Mouse (Mus musculus): ENCODE results near the gene Trim28. TPM values are rescaled to one million over a fixed set of nuclear protein-coding genes. Genes with fewer than 3 reads are reported as not detected.

Gene Trim28
- polyA plus RNA-seq, 1 experiment from 2014 or later: 122 TPM

DNA sequence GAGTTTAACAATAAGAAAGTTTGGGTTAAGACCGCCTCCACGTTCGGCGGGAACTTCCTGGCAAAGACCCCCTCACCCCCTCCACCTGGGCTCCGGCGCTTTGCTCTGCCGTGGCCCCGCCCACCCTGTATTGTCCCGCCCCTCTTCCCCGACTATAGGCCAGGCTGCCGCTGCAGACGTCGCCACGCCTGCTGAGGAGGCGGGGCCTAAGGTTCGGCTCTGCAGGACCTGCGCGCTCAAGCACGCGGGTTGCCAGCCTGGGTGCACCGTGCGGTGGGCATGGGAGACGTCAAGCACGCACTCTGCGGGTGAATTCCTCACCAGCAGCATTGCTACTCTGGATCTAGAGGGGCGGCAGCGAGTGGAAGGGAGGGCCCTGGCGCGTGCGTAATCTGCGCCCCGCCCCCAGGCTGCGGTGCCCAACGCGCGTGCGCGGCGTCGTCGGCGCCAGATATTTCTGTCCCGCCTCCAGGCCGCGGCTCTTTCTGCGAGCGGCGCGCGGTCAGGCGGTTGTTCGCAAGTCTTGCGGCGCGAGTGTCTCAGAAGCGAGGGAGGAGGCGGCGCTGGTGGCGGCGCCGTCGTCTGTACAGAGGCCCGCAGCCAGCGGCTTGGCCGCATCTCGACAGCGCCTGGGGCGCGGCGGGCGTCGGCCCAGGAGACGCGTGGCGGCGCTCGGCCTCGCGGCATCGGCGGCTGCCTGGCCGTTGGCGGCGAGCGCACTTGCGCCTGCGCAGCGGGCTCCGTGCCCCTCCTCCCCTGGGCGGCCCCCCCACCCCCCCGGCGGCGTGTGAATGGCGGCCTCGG is 25.2 kb downstream of the Trim28 start:
- H3K9ac ChIP-seq (ENCODE audit: low read length): peak overlapping the region; percentile 97
- peaks cover 22% of the 10 kb centered on the region for H3K4me1 ChIP-seq (ENCODE audit: control insufficient read depth, insufficient read depth, low read length)
- under 1% methylated on average over 81 of the region's 95 CpGs for WGBS
- H3K4me2 ChIP-seq (ENCODE audit: low read depth, low read length): peak overlapping the region; percentile 73
- H3K27ac ChIP-seq (ENCODE audit: low read length): peak overlapping the region; percentile 100
- ATAC-seq (ENCODE audit: insufficient read depth, low FRiP score): peak; percentile 88
- H3K9me3 ChIP-seq (replicated peaks; ENCODE audit: control insufficient read depth, low read length): no peaks in the 10 kb centered on the region
- H3K36me3 ChIP-seq (ENCODE audit: control insufficient read depth, insufficient read depth, low read length): peaks cover 24% of the 10 kb centered on the region
- no peaks in the 10 kb centered on the region for H3K27me3 ChIP-seq (ENCODE audit: control insufficient read depth, insufficient read depth, low read length)
- H3K4me3 ChIP-seq (replicated peaks; ENCODE audit: low read length): peak overlapping the region; percentile 85

DNA sequence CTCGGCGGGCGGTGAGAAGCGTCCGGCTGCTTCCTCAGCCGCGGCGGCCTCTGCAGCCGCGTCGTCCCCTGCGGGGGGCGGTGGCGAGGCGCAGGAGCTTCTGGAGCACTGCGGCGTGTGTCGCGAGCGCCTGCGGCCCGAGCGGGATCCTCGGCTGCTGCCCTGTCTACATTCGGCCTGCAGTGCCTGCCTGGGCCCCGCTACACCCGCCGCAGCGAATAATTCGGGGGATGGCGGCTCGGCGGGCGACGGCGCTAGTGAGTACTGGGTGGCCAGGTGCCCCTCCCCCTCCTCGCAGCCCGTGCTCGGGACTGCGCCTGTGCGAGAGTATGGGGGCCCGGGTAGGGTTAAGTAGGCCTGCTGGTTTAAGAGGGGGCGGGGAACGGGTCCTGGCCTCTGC is 25.9 kb downstream of the Trim28 start:
- H3K9ac ChIP-seq (ENCODE audit: low read length): peak overlapping the region; percentile 97
- H3K4me2 ChIP-seq (ENCODE audit: low read depth, low read length): peak overlapping the region; percentile 73
- peak overlapping the region; percentile 100 for H3K27ac ChIP-seq (ENCODE audit: low read length)
- H3K4me3 ChIP-seq (replicated peaks; ENCODE audit: low read length): peak overlapping the region; percentile 85
- H3K9me3 ChIP-seq (replicated peaks; ENCODE audit: control insufficient read depth, low read length): no peaks in the 10 kb centered on the region
- H3K36me3 ChIP-seq (ENCODE audit: control insufficient read depth, insufficient read depth, low read length): peaks cover 30% of the 10 kb centered on the region
- H3K27me3 ChIP-seq (ENCODE audit: control insufficient read depth, insufficient read depth, low read length): no peaks in the 10 kb centered on the region
- peaks cover 22% of the 10 kb centered on the region for H3K4me1 ChIP-seq (ENCODE audit: control insufficient read depth, insufficient read depth, low read length)
- peak; percentile 54 for ATAC-seq (ENCODE audit: insufficient read depth, low FRiP score)
- whole genome bisulfite sequencing: under 1% methylated on average over 44 of the region's 44 CpGs

DNA sequence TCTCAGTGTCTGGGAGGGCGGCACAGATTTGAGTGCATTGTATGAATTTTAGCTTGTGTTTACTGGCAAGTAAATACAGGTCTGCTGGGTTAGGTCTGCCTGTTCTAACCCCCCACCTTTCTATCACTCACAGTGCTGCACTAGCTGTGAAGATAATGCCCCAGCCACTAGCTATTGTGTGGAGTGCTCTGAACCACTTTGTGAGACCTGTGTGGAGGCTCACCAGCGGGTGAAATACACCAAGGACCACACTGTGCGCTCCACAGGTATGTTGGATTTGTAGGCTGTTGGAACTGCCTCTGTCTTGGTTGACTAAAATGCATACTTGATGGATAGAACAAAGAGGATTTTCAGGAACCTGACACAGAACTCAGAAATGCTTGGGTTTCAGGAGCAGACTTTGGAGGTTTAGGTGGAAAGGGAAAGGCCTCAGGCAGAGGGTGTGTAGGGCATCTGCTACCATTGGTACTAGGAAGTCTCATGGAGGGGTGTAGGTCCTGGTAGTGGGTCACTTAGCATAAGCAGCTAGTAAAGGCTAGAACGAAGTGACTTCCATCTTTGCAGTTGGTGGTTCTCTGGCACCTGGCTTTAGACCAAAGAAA is 26.7 kb downstream of the Trim28 start:
- no peaks in the 10 kb centered on the region for H3K9me3 ChIP-seq (replicated peaks; ENCODE audit: control insufficient read depth, low read length)
- ATAC-seq (ENCODE audit: insufficient read depth, low FRiP score): no peak
- peaks cover 22% of the 10 kb centered on the region for H3K4me1 ChIP-seq (ENCODE audit: control insufficient read depth, insufficient read depth, low read length)
- peak overlapping the region; percentile 97 for H3K9ac ChIP-seq (ENCODE audit: low read length)
- peak overlapping the region; percentile 73 for H3K4me2 ChIP-seq (ENCODE audit: low read depth, low read length)
- WGBS: 22% methylated on average over 4 of the region's 4 CpGs
- H3K4me3 ChIP-seq (replicated peaks; ENCODE audit: low read length): peak overlapping the region; percentile 85
- no peaks in the 10 kb centered on the region for H3K27me3 ChIP-seq (ENCODE audit: control insufficient read depth, insufficient read depth, low read length)
- peak overlapping the region; percentile 6; the same call in 1 of the 2 replicates for H3K27ac ChIP-seq (ENCODE audit: low read length)
- H3K36me3 ChIP-seq (ENCODE audit: control insufficient read depth, insufficient read depth, low read length): peaks cover 38% of the 10 kb centered on the region

DNA sequence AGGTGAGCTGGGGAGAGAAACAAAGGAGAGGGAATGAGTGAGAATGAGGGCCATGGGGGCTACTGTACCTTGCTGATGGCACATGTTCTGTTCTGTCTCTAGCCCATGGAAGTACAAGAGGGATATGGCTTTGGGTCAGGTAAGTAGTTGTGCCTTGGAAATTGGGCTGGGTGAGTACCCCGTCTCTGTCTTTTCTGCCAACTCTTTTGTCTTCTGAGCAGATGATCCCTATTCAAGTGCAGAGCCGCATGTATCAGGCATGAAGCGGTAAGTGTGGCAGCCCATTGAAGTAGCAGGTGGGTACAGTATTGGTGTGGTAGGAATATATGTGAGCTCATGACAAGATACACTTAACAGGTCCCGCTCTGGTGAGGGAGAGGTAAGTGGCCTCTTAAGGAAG is 30.1 kb downstream of the Trim28 start:
- peaks cover 26% of the 10 kb centered on the region for H3K4me1 ChIP-seq (ENCODE audit: control insufficient read depth, insufficient read depth, low read length)
- no peak overlapping the region for H3K27ac ChIP-seq (ENCODE audit: low read length)
- no peak overlapping the region for H3K4me3 ChIP-seq (replicated peaks; ENCODE audit: low read length)
- no peaks in the 10 kb centered on the region for H3K27me3 ChIP-seq (ENCODE audit: control insufficient read depth, insufficient read depth, low read length)
- H3K4me2 ChIP-seq (ENCODE audit: low read depth, low read length): no peak overlapping the region
- H3K9ac ChIP-seq (ENCODE audit: low read length): 0 out of 2 replicates have a peak overlapping the region, but pooled peaks have one; percentile 26
- ATAC-seq (ENCODE audit: insufficient read depth, low FRiP score): no peak
- H3K9me3 ChIP-seq (replicated peaks; ENCODE audit: control insufficient read depth, low read length): no peaks in the 10 kb centered on the region
- 96% methylated on average over 4 of the region's 4 CpGs for whole genome bisulfite sequencing
- H3K36me3 ChIP-seq (ENCODE audit: control insufficient read depth, insufficient read depth, low read length): peaks cover 47% of the 10 kb centered on the region

DNA sequence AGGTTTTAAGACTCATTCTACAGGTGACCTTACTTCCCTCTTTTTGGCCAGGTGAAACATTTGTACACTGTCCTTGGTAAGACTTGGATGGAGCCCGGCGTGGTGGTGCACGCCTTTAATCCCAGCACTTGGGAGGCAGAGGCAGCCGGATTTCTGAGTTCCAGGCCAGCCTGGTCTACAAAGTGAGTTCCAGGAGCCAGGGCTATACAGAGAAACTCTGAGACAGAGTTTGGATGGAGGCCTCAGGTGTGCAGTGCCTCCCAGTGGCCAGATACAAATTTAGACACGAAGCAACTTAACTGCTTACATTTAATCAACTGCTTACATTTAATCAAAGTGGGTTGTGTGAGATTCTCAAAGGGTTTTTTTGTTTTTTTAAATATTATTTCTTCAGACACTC is 32.2 kb downstream of the Trim28 start:
- 67% methylated on average over 5 of the region's 5 CpGs for WGBS
- Histone ChIP-seq H3K27ac (ENCODE audit: low read length) (no peak overlapping the region), H3K27me3 (ENCODE audit: control insufficient read depth, insufficient read depth, low read length) (no peaks in the 10 kb centered on the region), H3K9me3 (replicated peaks; ENCODE audit: control insufficient read depth, low read length) (no peaks in the 10 kb centered on the region), H3K9ac (ENCODE audit: low read length) (no peak overlapping the region), H3K4me2 (ENCODE audit: low read depth, low read length) (no peak overlapping the region), H3K4me1 (ENCODE audit: control insufficient read depth, insufficient read depth, low read length) (peaks cover 28% of the 10 kb centered on the region), H3K36me3 (ENCODE audit: control insufficient read depth, insufficient read depth, low read length) (peaks cover 49% of the 10 kb centered on the region), H3K4me3 (replicated peaks; ENCODE audit: low read length) (no peak overlapping the region)
- ATAC-seq (ENCODE audit: insufficient read depth, low FRiP score): no peak

DNA sequence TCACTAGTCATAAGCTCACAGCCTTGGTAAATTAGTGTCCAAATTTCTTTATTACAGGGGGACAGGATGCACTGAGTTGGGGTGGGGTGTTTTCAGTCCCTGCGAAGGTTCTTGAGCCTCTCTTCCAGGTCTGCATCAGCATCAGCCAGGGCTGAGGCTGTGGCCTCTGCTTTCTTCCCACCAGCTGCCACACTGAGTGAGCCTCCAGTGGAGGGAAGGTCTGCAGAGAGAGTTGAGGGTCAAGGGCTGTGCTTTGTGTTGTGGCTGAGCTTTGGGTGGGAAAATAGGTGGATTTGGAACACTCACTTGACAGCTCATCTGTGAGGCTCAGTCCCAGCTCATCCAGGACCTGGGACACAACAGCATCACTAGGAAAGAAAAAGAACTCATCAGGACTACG is 33.1 kb downstream of the Trim28 start:
- Histone ChIP-seq H3K36me3 (ENCODE audit: control insufficient read depth, insufficient read depth, low read length) (peaks cover 48% of the 10 kb centered on the region), H3K9me3 (replicated peaks; ENCODE audit: control insufficient read depth, low read length) (no peaks in the 10 kb centered on the region), H3K27me3 (ENCODE audit: control insufficient read depth, insufficient read depth, low read length) (no peaks in the 10 kb centered on the region), H3K9ac (ENCODE audit: low read length) (no peak overlapping the region), H3K27ac (ENCODE audit: low read length) (no peak overlapping the region), H3K4me3 (replicated peaks; ENCODE audit: low read length) (no peak overlapping the region), H3K4me1 (ENCODE audit: control insufficient read depth, insufficient read depth, low read length) (peaks cover 30% of the 10 kb centered on the region), H3K4me2 (ENCODE audit: low read depth, low read length) (no peak overlapping the region)
- 66% methylated on average over 2 of the region's 2 CpGs for WGBS
- ATAC-seq (ENCODE audit: insufficient read depth, low FRiP score): no peak

DNA sequence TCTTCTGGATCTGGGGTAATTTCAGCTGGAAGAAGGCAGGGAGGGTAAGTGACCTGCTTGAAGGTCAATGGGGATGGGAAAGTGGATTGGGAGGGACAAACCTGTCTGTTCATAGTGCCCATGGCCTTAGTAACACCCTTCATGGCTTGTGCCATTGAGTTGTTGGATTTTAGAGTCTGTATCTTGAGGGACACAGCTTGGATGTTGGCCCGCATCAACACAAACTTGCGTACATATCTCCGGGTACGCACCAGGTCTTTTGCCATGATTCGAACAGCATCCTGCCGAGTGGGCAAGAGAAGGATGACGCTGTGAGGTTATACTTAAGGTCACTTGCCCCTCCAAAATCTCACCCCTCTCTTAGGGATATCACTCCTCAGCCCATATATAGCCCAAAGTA is 33.6 kb downstream of the Trim28 start:
- no peak overlapping the region for H3K4me2 ChIP-seq (ENCODE audit: low read depth, low read length)
- no peak overlapping the region for H3K4me3 ChIP-seq (replicated peaks; ENCODE audit: low read length)
- H3K4me1 ChIP-seq (ENCODE audit: control insufficient read depth, insufficient read depth, low read length): peaks cover 29% of the 10 kb centered on the region
- H3K9me3 ChIP-seq (replicated peaks; ENCODE audit: control insufficient read depth, low read length): no peaks in the 10 kb centered on the region
- H3K9ac ChIP-seq (ENCODE audit: low read length): no peak overlapping the region
- no peak for ATAC-seq (ENCODE audit: insufficient read depth, low FRiP score)
- H3K27me3 ChIP-seq (ENCODE audit: control insufficient read depth, insufficient read depth, low read length): no peaks in the 10 kb centered on the region
- peaks cover 45% of the 10 kb centered on the region for H3K36me3 ChIP-seq (ENCODE audit: control insufficient read depth, insufficient read depth, low read length)
- no peak overlapping the region for H3K27ac ChIP-seq (ENCODE audit: low read length)
- WGBS: 85% methylated on average over 7 of the region's 7 CpGs

DNA sequence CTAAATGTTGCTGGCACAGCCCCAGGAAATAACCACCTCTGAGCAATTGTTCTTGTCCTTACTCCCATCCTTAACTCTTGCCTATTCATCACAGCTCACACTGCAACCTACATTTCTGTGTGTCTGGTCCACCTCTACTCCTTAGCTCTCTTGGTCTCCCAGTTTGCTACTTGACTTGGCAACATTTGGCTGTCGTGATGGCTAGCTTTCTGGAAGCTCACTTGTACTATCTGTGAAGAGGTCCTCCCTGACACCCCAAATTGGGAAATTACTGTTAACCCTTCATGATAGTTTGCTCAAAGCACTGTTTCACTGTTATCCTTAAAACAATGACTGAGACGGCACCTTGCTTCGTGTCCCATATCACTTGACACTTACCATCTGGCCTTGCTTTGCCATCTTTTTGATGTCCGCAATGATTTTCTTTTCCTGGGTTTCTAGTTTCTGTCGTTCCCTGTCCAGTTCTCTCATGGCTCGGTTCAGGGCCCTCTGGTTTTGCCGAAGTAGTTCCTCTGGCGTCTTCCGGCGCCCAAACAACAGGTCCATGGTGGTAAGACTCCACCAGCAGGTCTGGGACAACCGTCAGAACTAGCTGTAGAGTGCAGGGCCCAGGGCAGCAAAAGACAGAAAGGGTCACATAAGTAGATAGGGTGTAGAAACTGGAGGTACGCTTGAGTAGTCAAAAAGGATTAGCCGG is 34.7 kb downstream of the Trim28 start:
- peaks cover 29% of the 10 kb centered on the region for H3K4me1 ChIP-seq (ENCODE audit: control insufficient read depth, insufficient read depth, low read length)
- H3K9me3 ChIP-seq (replicated peaks; ENCODE audit: control insufficient read depth, low read length): no peaks in the 10 kb centered on the region
- ATAC-seq (ENCODE audit: insufficient read depth, low FRiP score): no peak
- peak overlapping the region; percentile 87 for H3K9ac ChIP-seq (ENCODE audit: low read length)
- peak overlapping the region; percentile 71 for H3K4me3 ChIP-seq (replicated peaks; ENCODE audit: low read length)
- H3K36me3 ChIP-seq (ENCODE audit: control insufficient read depth, insufficient read depth, low read length): peaks cover 37% of the 10 kb centered on the region
- peak overlapping the region; percentile 87 for H3K4me2 ChIP-seq (ENCODE audit: low read depth, low read length)
- H3K27me3 ChIP-seq (ENCODE audit: control insufficient read depth, insufficient read depth, low read length): no peaks in the 10 kb centered on the region
- WGBS: 38% methylated on average over 13 of the region's 13 CpGs
- H3K27ac ChIP-seq (ENCODE audit: low read length): peak overlapping the region; percentile 93

Measured in stomach, embryonic 16.5 days (tissue).